Mouse (Mus musculus) neural tube, embryonic 14.5 days (tissue): Measurements from ENCODE around the gene Fgfr2. TPM values are rescaled to one million over a fixed set of nuclear protein-coding genes. Genes with fewer than 3 reads are reported as not detected.

Experiments
- ATAC-seq: fragments of 200-750 bp; cut with Nextera tagmentation; 2 replicates; pipeline ENCODE4 v1.8.0; 2017; ENCODE audit warnings: low read depth, mild to moderate bottlenecking, moderate TSS enrichment, moderate library complexity
- H3K27ac ChIP-seq: fragments of 300-500 bp; sonication (generic); 2 replicates; pipeline ENCODE4 v1.5.1; 2014; ENCODE audit warnings: low read depth, mild to moderate bottlenecking, control low read depth, low read length, moderate library complexity, mixed read lengths
- H3K27me3 ChIP-seq: fragments of 300-500 bp; sonication (generic); 2 replicates; pipeline ENCODE4 v1.6.1; 2014; ENCODE audit warnings: low read length; ENCODE audit not compliant: control insufficient read depth, insufficient read depth
- H3K36me3 ChIP-seq: fragments of 300-500 bp; sonication (generic); 2 replicates; pipeline ENCODE4 v1.6.1; 2014; ENCODE audit warnings: low read length, mixed read lengths; ENCODE audit not compliant: control insufficient read depth, insufficient read depth
- H3K4me1 ChIP-seq: fragments of 300-500 bp; sonication (generic); 2 replicates; pipeline ENCODE4 v1.6.1; 2014; ENCODE audit warnings: low read length; ENCODE audit not compliant: control insufficient read depth, insufficient read depth
- H3K4me2 ChIP-seq: fragments of 300-500 bp; sonication (generic); 2 replicates; pipeline ENCODE4 v1.6.1; 2014; ENCODE audit warnings: mild to moderate bottlenecking, low read depth, low read length, control low read depth
- H3K4me3 ChIP-seq: fragments of 300-500 bp; sonication (generic); 2 replicates; pipeline ENCODE4 v1.5.1; 2014; ENCODE audit warnings: low read depth, low read length, control low read depth, mixed read lengths
- H3K9ac ChIP-seq: fragments of 300-500 bp; sonication (generic); replicated peaks from 2 replicates; pipeline ENCODE4 v1.6.1; 2014; ENCODE audit warnings: low read depth, mild to moderate bottlenecking, control low read depth, low read length, mixed read lengths
- H3K9me3 ChIP-seq: fragments of 300-500 bp; sonication (generic); 2 replicates; pipeline ENCODE4 v1.6.1; 2016; ENCODE audit warnings: low read length; ENCODE audit not compliant: control insufficient read depth
- WGBS: fragments of 180-500 bp; shearing (Covaris S2); extraction: QIAGEN DNeasy Blood & Tissue Kit; methylation state at CpG from one replicate; pipeline ENCODE4 v1.1.7; 2014; 5-methylcytosine and 5-hydroxymethylcytosine counted together
- polyA plus RNA-seq: library from polyadenylated mRNA; unstranded; fragments of >200 nt; fragmentation: Nextera tagmentation; extraction: Ambion mirVana; gene quantifications from 2 replicates; pipeline ENCODE4 v1.2.1, GENCODE M21; 2014

Fgfr2 gene
- polyA plus RNA-seq, 1 experiment from 2014 or later: 28.1 TPM

- Histone ChIP-seq H3K4me2 (no peak overlapping the region), H3K4me1 (no peaks in the 10 kb centered on the region), H3K27me3 (no peaks in the 10 kb centered on the region), H3K36me3 (peaks cover 10% of the 10 kb centered on the region; the same call in 1 of the 2 replicates), H3K9me3 (no peaks in the 10 kb centered on the region), H3K27ac (no peak overlapping the region), H3K9ac (no peak overlapping the region), H3K4me3 (no peak overlapping the region)
- WGBS: 79% methylated on average over 4 of the region's 4 CpGs
- ATAC-seq: no peak
Observed at GRCm38 (mm10) chr7:130898373-130898772, 2224.8 kb downstream of the Fgfr2 start.

- 92% methylated on average over 10 of the region's 10 CpGs for WGBS
- H3K27me3 ChIP-seq: no peaks in the 10 kb centered on the region
Observed at GRCm38 (mm10) chr7:130897201-130897600, 2225.9 kb downstream of the Fgfr2 start.

GRCm38 (mm10) chr7:130896064-130896463, 2227.1 kb downstream of the Fgfr2 start:
- no peak overlapping the region for H3K4me2 ChIP-seq
- no peak overlapping the region for H3K4me3 ChIP-seq
- H3K27me3 ChIP-seq: no peaks in the 10 kb centered on the region
- no peaks in the 10 kb centered on the region for H3K4me1 ChIP-seq
- H3K36me3 ChIP-seq: peaks cover 5% of the 10 kb centered on the region; the same call in 1 of the 2 replicates
- no peak overlapping the region for H3K27ac ChIP-seq
- H3K9me3 ChIP-seq: no peaks in the 10 kb centered on the region
- no peak for ATAC-seq
- WGBS: 75% methylated on average over 3 of the region's 3 CpGs
- no peak overlapping the region for H3K9ac ChIP-seq

More at GRCm38 (mm10) chr7:130897201-130897600, 2225.9 kb downstream of the Fgfr2 start:
- no peak overlapping the region for H3K4me3 ChIP-seq
- H3K27ac ChIP-seq: no peak overlapping the region
- H3K9ac ChIP-seq: no peak overlapping the region
- no peak for ATAC-seq
- peaks cover 5% of the 10 kb centered on the region; the same call in 1 of the 2 replicates for H3K36me3 ChIP-seq
- H3K4me1 ChIP-seq: no peaks in the 10 kb centered on the region
- H3K4me2 ChIP-seq: no peak overlapping the region
- no peaks in the 10 kb centered on the region for H3K9me3 ChIP-seq

- H3K4me3 ChIP-seq: no peak overlapping the region
- H3K36me3 ChIP-seq: peaks cover 1% of the 10 kb centered on the region; the same call in 1 of the 2 replicates
- H3K9ac ChIP-seq: no peak overlapping the region
- WGBS: 81% methylated on average over 2 of the region's 2 CpGs
- H3K4me2 ChIP-seq: no peak overlapping the region
- ATAC-seq: no peak
- no peaks in the 10 kb centered on the region for H3K4me1 ChIP-seq
- no peaks in the 10 kb centered on the region for H3K9me3 ChIP-seq
- no peaks in the 10 kb centered on the region for H3K27me3 ChIP-seq
- no peak overlapping the region for H3K27ac ChIP-seq
Observed at GRCm38 (mm10) chr7:130895618-130895945, 2227.6 kb downstream of the Fgfr2 start.

GRCm38 (mm10) chr7:130894931-130895617, 2228.1 kb downstream of the Fgfr2 start:
- H3K4me1 ChIP-seq: no peaks in the 10 kb centered on the region
- WGBS: 86% methylated on average over 9 of the region's 9 CpGs
- H3K9ac ChIP-seq: no peak overlapping the region
- H3K36me3 ChIP-seq: no peaks in the 10 kb centered on the region; the same call in 1 of the 2 replicates
- H3K4me3 ChIP-seq: no peak overlapping the region
- no peaks in the 10 kb centered on the region for H3K27me3 ChIP-seq
- no peak overlapping the region for H3K4me2 ChIP-seq
- no peak overlapping the region for H3K27ac ChIP-seq
- no peaks in the 10 kb centered on the region for H3K9me3 ChIP-seq
- no peak for ATAC-seq

GRCm38 (mm10) chr7:130892973-130893372, 2230.2 kb downstream of the Fgfr2 start:
- Histone ChIP-seq H3K4me2 (no peak overlapping the region), H3K4me1 (no peaks in the 10 kb centered on the region), H3K27me3 (no peaks in the 10 kb centered on the region), H3K9me3 (no peaks in the 10 kb centered on the region), H3K9ac (no peak overlapping the region), H3K27ac (no peak overlapping the region), H3K4me3 (no peak overlapping the region), H3K36me3 (no peaks in the 10 kb centered on the region; the same call in 1 of the 2 replicates)
- no peak for ATAC-seq
- WGBS: 87% methylated on average over 6 of the region's 6 CpGs

GRCm38 (mm10) chr7:130890871-130891270, 2232.3 kb downstream of the Fgfr2 start:
- Histone ChIP-seq H3K4me2 (no peak overlapping the region), H3K27me3 (no peaks in the 10 kb centered on the region), H3K9me3 (no peaks in the 10 kb centered on the region), H3K9ac (no peak overlapping the region), H3K4me3 (no peak overlapping the region), H3K4me1 (no peaks in the 10 kb centered on the region), H3K27ac (no peak overlapping the region), H3K36me3 (peaks cover 2% of the 10 kb centered on the region)
- WGBS: 55% methylated on average over 2 of the region's 2 CpGs
- ATAC-seq: no peak

GRCm38 (mm10) chr7:130887946-130888345, 2235.2 kb downstream of the Fgfr2 start:
- H3K4me3 ChIP-seq: no peak overlapping the region
- no peaks in the 10 kb centered on the region for H3K27me3 ChIP-seq
- peaks cover 6% of the 10 kb centered on the region; the same call in 1 of the 2 replicates for H3K36me3 ChIP-seq
- ATAC-seq: no peak
- H3K4me2 ChIP-seq: no peak overlapping the region
- no peak overlapping the region for H3K27ac ChIP-seq
- no peaks in the 10 kb centered on the region for H3K4me1 ChIP-seq
- 49% methylated on average over 3 of the region's 3 CpGs for WGBS
- H3K9ac ChIP-seq: no peak overlapping the region
- no peaks in the 10 kb centered on the region for H3K9me3 ChIP-seq

GRCm38 (mm10) chr7:130886246-130886645, 2236.9 kb downstream of the Fgfr2 start:
- H3K4me3 ChIP-seq: no peak overlapping the region
- no peaks in the 10 kb centered on the region for H3K4me1 ChIP-seq
- H3K4me2 ChIP-seq: no peak overlapping the region
- no peaks in the 10 kb centered on the region for H3K27me3 ChIP-seq
- H3K27ac ChIP-seq: no peak overlapping the region
- H3K9me3 ChIP-seq: no peaks in the 10 kb centered on the region
- no peak overlapping the region for H3K9ac ChIP-seq
- 94% methylated on average over 3 of the region's 3 CpGs for WGBS
- H3K36me3 ChIP-seq: peaks cover 12% of the 10 kb centered on the region; the same call in 1 of the 2 replicates
- no peak for ATAC-seq
